Mouse (Mus musculus): ENCODE results near the gene Npr1.

Gene Npr1

GRCm38 (mm10) chr3:90465686-90466310, at the start of gene Npr1:
Gene Npr1 (minus strand): TSS chr3:90465866.
- peak; percentile 73 for DNase-seq (ENCODE audit: low read depth, low spot score)

- no peak for DNase-seq (ENCODE audit: low read depth, low spot score)
Measured at GRCm38 (mm10) chr3:90515242-90515641, 49.6 kb upstream of the Npr1 start.

GRCm38 (mm10) chr3:90514691-90515090, 49.0 kb upstream of the Npr1 start:
- DNase-seq (ENCODE audit: low read depth, low spot score), result peak; percentile 69

GRCm38 (mm10) chr3:90513796-90514590, 48.3 kb upstream of the Npr1 start, which contains the start of the genes S100a1 and S100a13:
Gene S100a1 (minus strand): TSS chr3:90514392.
Gene S100a13 (plus strand): TSS chr3:90514435.
- peak; percentile 21 for DNase-seq (ENCODE audit: low read depth, low spot score)

GRCm38 (mm10) chr3:90512948-90513642, 47.4 kb upstream of the Npr1 start:
- DNase-seq (ENCODE audit: low read depth, low spot score), result peak; percentile 41

- no peak for DNase-seq (ENCODE audit: low read depth, low spot score)
Measured at GRCm38 (mm10) chr3:90512276-90512675, 46.6 kb upstream of the Npr1 start.

- DNase-seq (ENCODE audit: low read depth, low spot score), result no peak
Measured at GRCm38 (mm10) chr3:90509747-90510123, 44.1 kb upstream of the Npr1 start.

- DNase-seq (ENCODE audit: low read depth, low spot score), result peak; percentile 99
Measured at GRCm38 (mm10) chr3:90508950-90509746, 43.5 kb upstream of the Npr1 start, which contains the start of gene Chtop. Gene Chtop (minus strand): TSS chr3:90509498.

- DNase-seq (ENCODE audit: low read depth, low spot score), result peak; percentile 29
Measured at GRCm38 (mm10) chr3:90508287-90508949, 42.8 kb upstream of the Npr1 start.

GRCm38 (mm10) chr3:90506362-90506761, 40.7 kb upstream of the Npr1 start:
- no peak for DNase-seq (ENCODE audit: low read depth, low spot score)

- DNase-seq (ENCODE audit: low read depth, low spot score), result no peak
Measured at GRCm38 (mm10) chr3:90505216-90505615, 39.5 kb upstream of the Npr1 start.

- no peak for DNase-seq (ENCODE audit: low read depth, low spot score)
Measured at GRCm38 (mm10) chr3:90503444-90503843, 37.8 kb upstream of the Npr1 start.

GRCm38 (mm10) chr3:90497597-90497996, 31.9 kb upstream of the Npr1 start:
- DNase-seq (ENCODE audit: low read depth, low spot score), result no peak

GRCm38 (mm10) chr3:90495850-90496525, 30.3 kb upstream of the Npr1 start:
- DNase-seq (ENCODE audit: low read depth, low spot score), result no peak

GRCm38 (mm10) chr3:90493831-90494540, 28.3 kb upstream of the Npr1 start:
- DNase-seq (ENCODE audit: low read depth, low spot score), result peak; percentile 26

- peak; percentile 79 for DNase-seq (ENCODE audit: low read depth, low spot score)
Measured at GRCm38 (mm10) chr3:90491350-90491749, 25.7 kb upstream of the Npr1 start.

GRCm38 (mm10) chr3:90490696-90491256, 25.1 kb upstream of the Npr1 start, which contains the start of gene Snapin:
Gene Snapin (minus strand): TSS chr3:90491033.
- DNase-seq (ENCODE audit: low read depth, low spot score), result peak; percentile 96

GRCm38 (mm10) chr3:90488576-90488975, 22.9 kb upstream of the Npr1 start:
- DNase-seq (ENCODE audit: low read depth, low spot score), result no peak

GRCm38 (mm10) chr3:90486998-90487397, 21.3 kb upstream of the Npr1 start:
- DNase-seq (ENCODE audit: low read depth, low spot score), result no peak
